Mouse (Mus musculus) embryonic stem cell, embryonic (primary cell): ENCODE results near the gene Tlk1.

Source experiments
- CTCF ChIA-PET, 4 experiments: fragments of 300-600 bp in 2 of 4; fragments of 350-600 bp in 2 of 4; sonication (Branson Sonifier 250); formaldehyde crosslinking; loops; one replicate each; lab custom pipeline; 2022; ENCODE audit warnings: inconsistent platforms in 2 of 4; lab: Charles Lee
- POLR2A ChIA-PET, 4 experiments: fragments of 300-600 bp in 2 of 4; fragments of 350-600 bp in 2 of 4; sonication (Branson Sonifier 250); formaldehyde crosslinking; loops; one replicate each; lab custom pipeline; 2022; ENCODE audit warnings: antibody characterized with exemption in 4 of 4, inconsistent platforms in 1 of 4; lab: Charles Lee

Gene Tlk1

GRCm38 (mm10) chr2:70816016-70816415 is 9.5 kb downstream of the Tlk1 start:
- ChIA-PET POLR2A (interaction anchor here in 2 of 4 experiments (0.6 to 6.7 kb wide), 11 partner anchors 8 to 889 kb away, joined by 3 to 58 read pairs (median 4); partner anchors contain the start of gene Tlk1 (in 2 of the 2)), CTCF (no interaction called here)

GRCm38 (mm10) chr2:70813608-70814007 is 11.9 kb downstream of the Tlk1 start:
- ChIA-PET CTCF (interaction anchor here in 1 of 4 experiments (0.7 kb wide), 1 partner anchor 28 kb away, joined by 4 read pairs; no protein-coding TSS in a partner anchor), POLR2A (interaction anchor here in 2 of 4 experiments (0.6 to 4.7 kb wide), 8 partner anchors 9 to 399 kb away, joined by 3 to 57 read pairs (median 4); no protein-coding TSS in a partner anchor)

GRCm38 (mm10) chr2:70811476-70811875 is 14.1 kb downstream of the Tlk1 start:
- ChIA-PET CTCF (no interaction called here), POLR2A (interaction anchor here in 2 of 4 experiments (0.6 to 4.7 kb wide), 7 partner anchors 9 to 76 kb away, joined by 3 to 57 read pairs (median 4); no protein-coding TSS in a partner anchor)

GRCm38 (mm10) chr2:70809921-70810320 is 15.6 kb downstream of the Tlk1 start:
- POLR2A ChIA-PET = interaction anchor here in 2 of 4 experiments (1.1 to 3.1 kb wide), 5 partner anchors 9 to 217 kb away, joined by 3 to 58 read pairs (median 23); partner anchors contain the start of gene Tlk1 (in 1 of the 2)

GRCm38 (mm10) chr2:70808681-70809080 is 16.8 kb downstream of the Tlk1 start:
- POLR2A ChIA-PET = interaction anchor here in 3 of 4 experiments (0.5 to 3.1 kb wide), 18 partner anchors 10 to 1287 kb away, joined by 3 to 58 read pairs (median 4); partner anchors contain the start of genes Tlk1 (in 2 of the 3), Dcaf17 (in 1 of the 3) and Mettl8 (in 1 of the 3)
- CTCF ChIA-PET = interaction anchor here in 1 of 4 experiments (0.7 kb wide), 1 partner anchor 825 kb away, joined by 3 read pairs; no protein-coding TSS in a partner anchor

More at GRCm38 (mm10) chr2:70809921-70810320, 15.6 kb downstream of the Tlk1 start:
- CTCF ChIA-PET = no interaction called here

- POLR2A ChIA-PET = interaction anchor here in 2 of 4 experiments (0.7 to 3.1 kb wide), 11 partner anchors 11 to 31 kb away, joined by 3 to 58 read pairs (median 5); partner anchors contain the start of gene Tlk1 (in 1 of the 2)
- CTCF ChIA-PET = interaction anchor here in 2 of 4 experiments (0.6 to 0.9 kb wide), 2 partner anchors 28 to 452 kb away, joined by 3 to 14 read pairs; no protein-coding TSS in a partner anchor
Measured at GRCm38 (mm10) chr2:70807678-70808077, 17.9 kb downstream of the Tlk1 start.

- POLR2A ChIA-PET = interaction anchor here in 1 of 4 experiments (1.1 to 4.0 kb wide), 6 partner anchors 11 to 27 kb away, joined by 3 to 27 read pairs (median 6); no protein-coding TSS in a partner anchor
- CTCF ChIA-PET = no interaction called here
Measured at GRCm38 (mm10) chr2:70806020-70806419, 19.5 kb downstream of the Tlk1 start.

GRCm38 (mm10) chr2:70803696-70804095 is 21.8 kb downstream of the Tlk1 start:
- ChIA-PET POLR2A (interaction anchor here in 2 of 4 experiments (0.7 to 4.0 kb wide), 16 partner anchors 9 to 937 kb away, joined by 3 to 27 read pairs (median 4); partner anchors contain the start of gene Tlk1 (in 1 of the 2)), CTCF (interaction anchor here in 2 of 4 experiments (0.7 to 1.4 kb wide), 2 partner anchors 24 to 25 kb away, joined by 4 read pairs; no protein-coding TSS in a partner anchor)

- CTCF ChIA-PET = interaction anchor here in 1 of 4 experiments (0.6 kb wide), 1 partner anchor 182 kb away, joined by 4 read pairs; no protein-coding TSS in a partner anchor
- POLR2A ChIA-PET = interaction anchor here in 3 of 4 experiments (0.6 to 4.0 kb wide), 9 partner anchors 9 to 262 kb away, joined by 3 to 27 read pairs (median 6); no protein-coding TSS in a partner anchor
Measured at GRCm38 (mm10) chr2:70802658-70803057, 22.9 kb downstream of the Tlk1 start.

- CTCF ChIA-PET = no interaction called here
Measured at GRCm38 (mm10) chr2:70801543-70801942, 24.0 kb downstream of the Tlk1 start.

GRCm38 (mm10) chr2:70800396-70800795 is 25.1 kb downstream of the Tlk1 start:
- ChIA-PET CTCF (no interaction called here), POLR2A (interaction anchor here in 1 of 4 experiments (1.0 to 1.2 kb wide), 3 partner anchors 17 to 245 kb away, joined by 3 to 4 read pairs (median 3); no protein-coding TSS in a partner anchor)

More at GRCm38 (mm10) chr2:70801543-70801942, 24.0 kb downstream of the Tlk1 start:
- POLR2A ChIA-PET = interaction anchor here in 2 of 4 experiments (0.6 to 1.5 kb wide), 4 partner anchors 16 to 317 kb away, joined by 3 to 4 read pairs (median 3); no protein-coding TSS in a partner anchor

- POLR2A ChIA-PET = interaction anchor here in 1 of 4 experiments (0.7 to 5.0 kb wide), 6 partner anchors 9 to 16 kb away, joined by 3 to 22 read pairs (median 4); no protein-coding TSS in a partner anchor
- CTCF ChIA-PET = no interaction called here
Measured at GRCm38 (mm10) chr2:70793276-70793675, 32.3 kb downstream of the Tlk1 start.

GRCm38 (mm10) chr2:70790246-70790645 is 35.3 kb downstream of the Tlk1 start:
- ChIA-PET POLR2A (interaction anchor here in 1 of 4 experiments (0.8 to 5.0 kb wide), 9 partner anchors 10 to 327 kb away, joined by 3 to 22 read pairs (median 4); partner anchors contain the start of gene Tlk1), CTCF (no interaction called here)

GRCm38 (mm10) chr2:70789331-70789730 is 36.2 kb downstream of the Tlk1 start:
- CTCF ChIA-PET = interaction anchor here in 1 of 4 experiments (0.8 kb wide), 1 partner anchor 9 kb away, joined by 3 read pairs; no protein-coding TSS in a partner anchor
- POLR2A ChIA-PET = interaction anchor here in 3 of 4 experiments (0.7 to 5.0 kb wide), 13 partner anchors 9 to 328 kb away, joined by 3 to 22 read pairs (median 3); no protein-coding TSS in a partner anchor

- ChIA-PET POLR2A (interaction anchor here in 1 of 4 experiments (0.8 to 1.7 kb wide), 4 partner anchors 9 to 37 kb away, joined by 3 to 5 read pairs (median 3); no protein-coding TSS in a partner anchor), CTCF (no interaction called here)
Measured at GRCm38 (mm10) chr2:70784447-70784846, 41.1 kb downstream of the Tlk1 start.

GRCm38 (mm10) chr2:70783504-70783903 is 42.0 kb downstream of the Tlk1 start:
- ChIA-PET CTCF (no interaction called here), POLR2A (interaction anchor here in 2 of 4 experiments (0.8 to 2.5 kb wide), 7 partner anchors 10 to 40 kb away, joined by 3 to 8 read pairs (median 3); no protein-coding TSS in a partner anchor)

GRCm38 (mm10) chr2:70779634-70780033 is 45.9 kb downstream of the Tlk1 start:
- ChIA-PET POLR2A (interaction anchor here in 2 of 4 experiments (0.6 to 3.5 kb wide), 18 partner anchors 8 to 510 kb away, joined by 3 to 22 read pairs (median 4); no protein-coding TSS in a partner anchor), CTCF (interaction anchor here in 3 of 4 experiments (0.6 to 3.4 kb wide), 9 partner anchors 24 to 275 kb away, joined by 3 to 14 read pairs (median 4); partner anchors contain the start of gene Dcaf17 (in 1 of the 3))

- POLR2A ChIA-PET = interaction anchor here in 1 of 4 experiments (0.7 to 1.5 kb wide), 6 partner anchors 11 to 289 kb away, joined by 3 to 4 read pairs (median 3); no protein-coding TSS in a partner anchor
- CTCF ChIA-PET = no interaction called here
Measured at GRCm38 (mm10) chr2:70776744-70777143, 48.8 kb downstream of the Tlk1 start.
